Mouse (Mus musculus) lung, adult 2 months (tissue): ENCODE results near the gene Pigp. TPM values are rescaled to one million over a fixed set of nuclear protein-coding genes. Genes with fewer than 3 reads are reported as not detected.

Source experiments
- DNase-seq: peaks from one replicate; pipeline ENCODE4 v3.0.0; 2022
- H3K4me1 ChIP-seq: fragments of 200-500 bp; 2 replicates; pipeline ENCODE4 v1.6.1; 2011; ENCODE audit warnings: low read length; ENCODE audit not compliant: control insufficient read depth, insufficient read depth
- H3K4me3 ChIP-seq: fragments of 200-500 bp; replicated peaks from 2 replicates; pipeline ENCODE3; 2011; ENCODE audit warnings: low read depth, mild to moderate bottlenecking, control low read depth, low read length; ENCODE audit errors: extremely low read depth
- CTCF ChIP-seq: fragments of 200-500 bp; IDR thresholded peaks from 2 replicates; pipeline ENCODE4 v1.5.1; 2011; ENCODE audit warnings: mild to moderate bottlenecking, low read length, control low read depth; ENCODE audit not compliant: insufficient read depth
- POLR2A ChIP-seq: fragments of 200-500 bp; IDR thresholded peaks from 2 replicates; pipeline ENCODE4 v1.6.1; 2011; ENCODE audit warnings: low read depth, mild to moderate bottlenecking, control low read depth, low read length, borderline replicate concordance; ENCODE audit errors: extremely low read depth
- WGBS: fragments of 180-500 bp; shearing (Covaris S2); methylation state at CpG from one replicate; pipeline ENCODE4 v1.1.7; 2018; 5-methylcytosine and 5-hydroxymethylcytosine counted together
- polyA plus RNA-seq: library from polyadenylated mRNA; depleted of rRNA; stranded (reverse); fragments of >200 nt; gene quantifications from 2 replicates; pipeline ENCODE4 v1.2.3, GENCODE M21; 2012

Pigp gene
- polyA plus RNA-seq, 1 experiment, result 23.8 TPM

DNA sequence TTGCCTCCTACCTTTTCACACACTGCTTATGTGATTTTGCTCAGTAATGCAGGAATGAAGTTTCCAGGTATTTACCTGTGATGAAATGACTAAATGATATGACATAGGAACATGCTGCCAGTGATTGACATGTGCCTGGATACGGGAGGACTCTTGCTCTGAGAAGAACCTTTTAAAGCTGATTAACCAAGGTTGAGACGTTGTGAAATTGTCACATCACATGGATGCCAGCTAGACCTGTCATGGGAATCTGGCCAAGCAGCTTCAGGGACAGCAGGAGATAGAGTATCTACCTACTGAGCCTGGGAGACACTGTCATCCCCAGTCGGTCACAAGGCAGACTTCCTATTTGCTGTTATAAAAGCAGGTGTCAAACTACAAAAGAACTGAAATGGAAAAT lies 23.4 kb upstream of the Pigp start:
- peaks cover 2% of the 10 kb centered on the region; the same call in 1 of the 2 replicates for H3K4me1 ChIP-seq
- DNase-seq, result no peak
- no peak overlapping the region for H3K4me3 ChIP-seq
- 74% methylated on average over 3 of the region's 3 CpGs for WGBS
- TF ChIP-seq POLR2A (no peak), CTCF (no peak)

GRCm38 (mm10) chr16:94392299-94392698 lies 20.7 kb upstream of the Pigp start:
- Histone ChIP-seq H3K4me3 (no peak overlapping the region), H3K4me1 (peaks cover 2% of the 10 kb centered on the region; the same call in 1 of the 2 replicates)
- no peak for DNase-seq
- 64% methylated on average over 4 of the region's 4 CpGs for WGBS
- TF ChIP-seq POLR2A (no peak), CTCF (no peak)

- H3K4me3 ChIP-seq, result no peak overlapping the region
- 0 out of 2 replicates have a peak, but pooled peaks cover 2% of the 10 kb centered on the region for H3K4me1 ChIP-seq
- DNase-seq, result no peak
- TF ChIP-seq CTCF, result no peak
- no peak for TF ChIP-seq POLR2A
- WGBS, result 90% methylated on average over 7 of the region's 7 CpGs
Measured at GRCm38 (mm10) chr16:94387690-94388089, 16.0 kb upstream of the Pigp start.

DNA sequence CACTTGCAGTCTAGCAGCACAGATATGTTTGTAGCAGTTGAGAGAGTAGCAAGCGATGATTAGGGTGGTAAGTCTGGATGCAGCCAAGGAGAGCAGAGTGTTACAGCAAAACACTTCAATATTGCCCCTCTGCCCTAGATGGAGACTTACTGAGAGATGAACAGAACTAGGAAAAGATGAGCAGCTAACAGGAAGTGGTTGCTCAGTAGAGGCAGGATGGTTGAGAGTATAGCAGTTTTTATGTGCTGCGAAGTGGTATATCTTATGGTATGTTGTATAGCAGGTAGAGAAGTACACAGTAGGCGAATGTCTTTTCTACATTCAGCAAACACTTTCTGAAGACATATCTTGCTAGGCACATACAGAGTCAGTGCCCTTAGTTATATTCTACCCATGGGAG lies 11.6 kb upstream of the Pigp start:
- H3K4me3 ChIP-seq, result no peak overlapping the region
- WGBS, result 91% methylated on average over 3 of the region's 3 CpGs
- TF ChIP-seq CTCF (no peak), POLR2A (no peak)
- no peak for DNase-seq
- H3K4me1 ChIP-seq, result peaks cover 2% of the 10 kb centered on the region

DNA sequence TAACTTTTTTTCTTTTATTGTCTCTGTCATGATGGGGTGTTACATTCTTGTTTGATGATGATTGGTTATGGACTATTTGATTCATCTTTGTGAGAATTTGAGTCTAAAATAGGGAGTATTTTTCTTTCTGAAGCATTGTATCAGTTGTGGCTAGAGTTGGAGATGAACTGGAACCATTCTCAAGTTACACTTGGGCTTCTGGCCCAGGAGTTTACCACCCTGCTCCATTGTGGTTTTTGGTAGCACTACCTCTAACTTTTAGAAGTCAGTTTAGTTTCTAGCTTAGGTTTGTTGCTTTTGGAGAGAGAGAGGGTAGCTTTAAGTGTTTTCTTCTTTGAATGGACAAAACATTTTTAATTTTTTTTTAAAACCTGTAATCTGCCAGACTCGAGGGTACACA lies 7.7 kb upstream of the Pigp start:
- 55% methylated on average over 1 of the region's 1 CpGs for WGBS

GRCm38 (mm10) chr16:94370915-94371300 lies 734 bp downstream of the Pigp start:
- WGBS, result under 1% methylated on average over 43 of the region's 43 CpGs

More for the DNA sequence above, 7.7 kb upstream of the Pigp start:
- H3K4me1 ChIP-seq, result peaks cover 2% of the 10 kb centered on the region
- no peak for DNase-seq
- no peak for TF ChIP-seq POLR2A
- TF ChIP-seq CTCF, result no peak
- no peak overlapping the region for H3K4me3 ChIP-seq

DNA sequence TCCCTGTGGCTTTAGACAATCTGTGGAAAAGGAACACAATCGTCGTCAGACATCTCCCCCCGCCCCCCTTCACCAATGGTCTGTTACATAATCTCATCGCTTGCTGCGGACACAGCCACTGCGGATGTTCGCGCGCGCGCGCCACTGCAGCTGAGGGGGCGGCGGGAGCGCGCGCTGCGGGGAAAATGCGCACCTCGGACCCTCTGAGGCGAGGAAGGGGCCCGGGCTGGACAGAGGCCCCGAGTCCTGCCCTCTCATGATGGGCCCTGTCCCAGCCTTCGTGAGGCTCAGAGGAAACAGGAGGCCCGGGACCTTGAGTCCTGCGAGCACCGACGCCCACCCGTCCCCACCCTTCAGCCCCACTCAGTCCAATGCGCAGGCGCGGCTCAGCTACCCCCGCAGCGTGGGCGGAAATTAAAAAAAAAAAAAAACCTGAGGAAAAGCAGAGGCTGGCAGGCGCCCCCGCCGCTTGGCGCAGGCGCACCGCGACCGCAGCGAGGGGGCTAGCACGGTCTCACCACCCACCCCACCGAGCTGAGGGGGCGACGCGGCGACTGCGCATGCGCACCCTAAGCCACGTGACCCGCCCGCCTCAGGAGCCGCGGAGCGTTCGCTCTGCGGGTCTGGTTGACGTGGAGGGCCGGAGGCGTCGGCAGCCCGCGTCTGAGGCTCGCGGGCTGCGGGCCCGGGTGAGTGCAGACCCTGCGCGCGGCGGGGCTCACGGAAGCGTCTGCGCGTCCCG lies 1.3 kb downstream of the Pigp start, which contains the start of gene Ttc3:
Gene Ttc3 (plus strand): TSS at position 446 of the 742 bp plus-strand sequence.
- under 1% methylated on average over 78 of the region's 79 CpGs for WGBS
- Histone ChIP-seq H3K4me1 (peaks cover 9% of the 10 kb centered on the region), H3K4me3 (peak within 1 kb of the TSS; percentile 83)
- no peak for TF ChIP-seq CTCF
- TF ChIP-seq POLR2A, result peak; percentile 71; the same call in 1 of the 2 replicates
- peak; percentile 81 for DNase-seq

More at GRCm38 (mm10) chr16:94370915-94371300, 734 bp downstream of the Pigp start:
- no peak for TF ChIP-seq POLR2A
- TF ChIP-seq CTCF, result no peak
- peak overlapping the region; percentile 83 for H3K4me3 ChIP-seq
- peaks cover 9% of the 10 kb centered on the region for H3K4me1 ChIP-seq
- peak; percentile 77 for DNase-seq

DNA sequence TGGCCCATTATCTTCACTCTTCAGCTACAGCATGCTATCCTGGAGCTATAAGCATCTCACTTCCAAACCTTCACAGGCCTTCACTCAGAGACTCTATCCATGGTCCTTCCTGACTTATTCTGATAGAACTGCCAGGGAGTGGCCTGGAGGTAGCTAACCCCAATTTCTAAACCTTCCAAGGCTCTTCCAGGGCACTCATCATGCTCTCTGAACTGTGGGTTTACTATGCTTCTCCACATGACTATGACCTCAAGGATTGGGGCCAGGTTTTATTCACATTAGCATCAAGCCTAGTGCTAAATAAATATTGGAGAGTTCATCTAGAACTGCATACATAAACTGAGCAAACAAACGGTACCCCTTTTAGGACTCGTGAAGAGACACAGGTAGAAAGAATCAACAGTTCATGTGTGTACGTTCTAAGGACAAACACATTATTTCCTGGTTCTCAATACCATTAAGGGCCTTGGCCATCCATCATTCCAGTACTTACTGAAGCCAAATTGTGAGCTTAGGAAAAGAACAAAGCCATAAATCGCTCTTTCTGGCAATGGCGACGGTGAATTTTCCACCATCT lies 2.0 kb downstream of the Pigp start:
- DNase-seq, result no peak
- TF ChIP-seq POLR2A (no peak), CTCF (no peak)
- peak overlapping the region; percentile 83 for H3K4me3 ChIP-seq
- H3K4me1 ChIP-seq, result peaks cover 9% of the 10 kb centered on the region
- WGBS, result 1% methylated on average over 6 of the region's 6 CpGs

GRCm38 (mm10) chr16:94365435-94365834 lies 6.2 kb downstream of the Pigp start:
- WGBS, result 85% methylated on average over 3 of the region's 3 CpGs
- Histone ChIP-seq H3K4me3 (no peak overlapping the region), H3K4me1 (peaks cover 9% of the 10 kb centered on the region)
- no peak for TF ChIP-seq CTCF
- TF ChIP-seq POLR2A, result no peak
- DNase-seq, result no peak
